Mouse (Mus musculus) midbrain, embryonic 13.5 days (tissue): Measurements from ENCODE around the gene Cdadc1. TPM values are rescaled to one million over a fixed set of nuclear protein-coding genes. Genes with fewer than 3 reads are reported as not detected.

ENCODE experiments used
- ATAC-seq: fragments of 200-750 bp; cut with Nextera tagmentation; 2 replicates; pipeline ENCODE4 v1.8.0; 2017; ENCODE audit warnings: mild to moderate bottlenecking, moderate TSS enrichment, moderate library complexity
- H3K27ac ChIP-seq: fragments of 300-500 bp; sonication (generic); 2 replicates; pipeline ENCODE4 v1.5.1; 2015; ENCODE audit warnings: inconsistent platforms, mild to moderate bottlenecking, moderate library complexity
- H3K27me3 ChIP-seq: fragments of 300-500 bp; sonication (generic); 2 replicates; pipeline ENCODE4 v1.6.1; 2015; ENCODE audit warnings: mild to moderate bottlenecking, inconsistent platforms
- H3K36me3 ChIP-seq: fragments of 300-500 bp; sonication (generic); 2 replicates; pipeline ENCODE4 v1.6.1; 2015; ENCODE audit warnings: mild to moderate bottlenecking, inconsistent platforms
- H3K4me1 ChIP-seq: fragments of 300-500 bp; sonication (generic); replicated peaks from 2 replicates; pipeline ENCODE4 v1.6.1; 2015; ENCODE audit warnings: inconsistent platforms
- H3K4me2 ChIP-seq: fragments of 300-500 bp; sonication (generic); replicated peaks from 2 replicates; pipeline ENCODE4 v1.6.1; 2015; ENCODE audit warnings: moderate library complexity, mild to moderate bottlenecking, inconsistent platforms
- H3K4me3 ChIP-seq: fragments of 300-500 bp; sonication (generic); replicated peaks from 2 replicates; pipeline ENCODE4 v1.5.1; 2015; ENCODE audit warnings: mild to moderate bottlenecking, inconsistent platforms
- H3K9ac ChIP-seq: fragments of 300-500 bp; sonication (generic); replicated peaks from 2 replicates; pipeline ENCODE4 v1.6.1; 2015; ENCODE audit warnings: mild to moderate bottlenecking, inconsistent platforms
- H3K9me3 ChIP-seq: fragments of 300-500 bp; sonication (generic); 2 replicates; pipeline ENCODE4 v1.6.1; 2016; ENCODE audit warnings: mild to moderate bottlenecking, inconsistent platforms
- WGBS: fragments of 180-500 bp; shearing (Covaris S2); methylation state at CpG from one replicate; pipeline ENCODE4 v1.1.7; 2015; 5-methylcytosine and 5-hydroxymethylcytosine counted together
- polyA plus RNA-seq: library from polyadenylated mRNA; unstranded; fragments of >200 nt; fragmentation: Nextera tagmentation; extraction: Ambion mirVana; gene quantifications from 2 replicates; pipeline ENCODE4 v1.2.1, GENCODE M21; 2015

Cdadc1 gene
- polyA plus RNA-seq, 1 experiment from 2014 or later = 36.4 TPM

DNA sequence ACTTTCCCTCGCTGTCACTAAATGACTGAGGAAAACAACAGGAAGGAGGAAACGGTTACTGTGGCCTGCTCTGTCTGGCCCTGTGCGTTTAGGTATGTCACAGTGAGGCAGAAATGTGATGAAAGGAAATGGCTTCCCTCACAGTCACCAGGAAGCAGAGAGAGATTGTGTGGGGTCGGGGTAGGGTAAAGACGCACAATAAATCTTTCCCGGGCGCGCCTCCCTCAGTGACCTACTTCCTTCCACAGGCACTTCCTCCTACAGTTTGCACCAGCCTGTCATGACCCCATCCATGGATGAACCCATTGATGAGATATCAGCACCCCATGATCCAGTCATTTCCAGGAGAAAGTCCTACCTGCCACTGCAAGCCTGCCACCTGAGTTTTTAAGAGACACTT, 42.7 kb downstream of the Cdadc1 start:
- WGBS = 87% methylated on average over 8 of the region's 8 CpGs
- Histone ChIP-seq H3K27ac (no peak overlapping the region), H3K36me3 (no peaks in the 10 kb centered on the region), H3K4me1 (no peaks in the 10 kb centered on the region), H3K27me3 (no peaks in the 10 kb centered on the region), H3K4me3 (no peak overlapping the region), H3K9me3 (no peaks in the 10 kb centered on the region), H3K9ac (no peak overlapping the region), H3K4me2 (no peak overlapping the region)
- ATAC-seq = no peak

DNA sequence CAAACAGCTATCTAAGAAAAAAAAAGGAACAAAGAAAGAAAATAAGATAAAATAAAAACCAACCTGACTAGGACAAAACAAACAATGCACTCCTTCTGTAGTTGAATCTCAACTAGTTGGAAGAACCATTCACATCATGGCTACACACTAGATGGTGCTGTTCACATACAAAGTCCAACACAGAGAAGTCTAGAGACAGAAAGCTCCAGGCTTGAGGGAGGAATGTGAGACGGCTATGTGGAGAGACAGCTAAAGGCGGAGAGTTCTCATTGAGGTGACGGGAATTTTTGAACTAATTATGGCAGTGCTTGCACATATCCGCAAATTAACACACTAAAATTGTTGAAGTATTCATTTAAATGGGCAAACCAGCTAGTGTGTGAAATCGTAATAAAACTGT, 43.7 kb downstream of the Cdadc1 start:
- WGBS = 82% methylated on average over 5 of the region's 5 CpGs
- no peaks in the 10 kb centered on the region for H3K36me3 ChIP-seq
- no peaks in the 10 kb centered on the region for H3K4me1 ChIP-seq
- no peak for ATAC-seq
- H3K4me2 ChIP-seq = no peak overlapping the region
- no peaks in the 10 kb centered on the region for H3K9me3 ChIP-seq
- no peak overlapping the region for H3K9ac ChIP-seq
- no peak overlapping the region for H3K4me3 ChIP-seq
- H3K27ac ChIP-seq = no peak overlapping the region
- H3K27me3 ChIP-seq = no peaks in the 10 kb centered on the region

DNA sequence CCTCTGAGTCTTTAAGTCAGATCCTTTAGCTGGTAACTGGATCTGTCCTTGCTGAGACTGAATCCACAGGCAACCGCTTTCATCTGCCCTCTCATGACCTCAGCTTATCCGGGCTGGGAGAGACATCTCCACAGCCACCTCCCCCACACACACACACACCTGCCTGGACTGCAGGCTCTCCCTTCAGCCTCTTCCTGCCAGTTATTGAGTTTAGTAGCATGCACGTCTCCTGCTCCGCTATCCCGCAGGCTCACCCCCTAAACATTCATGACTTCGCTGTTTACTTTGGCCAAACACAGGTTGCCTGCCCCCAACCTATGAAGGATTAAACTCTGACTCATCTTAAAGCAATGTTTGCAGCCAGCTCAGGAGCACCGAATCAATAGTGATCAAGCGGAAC, 45.8 kb downstream of the Cdadc1 start:
- ATAC-seq = no peak
- Histone ChIP-seq H3K4me2 (no peak overlapping the region), H3K9ac (no peak overlapping the region), H3K4me3 (no peak overlapping the region), H3K4me1 (no peaks in the 10 kb centered on the region; the same call in 1 of the 2 replicates), H3K27me3 (no peaks in the 10 kb centered on the region), H3K27ac (no peak overlapping the region), H3K36me3 (no peaks in the 10 kb centered on the region), H3K9me3 (no peaks in the 10 kb centered on the region)
- 74% methylated on average over 8 of the region's 8 CpGs for WGBS

DNA sequence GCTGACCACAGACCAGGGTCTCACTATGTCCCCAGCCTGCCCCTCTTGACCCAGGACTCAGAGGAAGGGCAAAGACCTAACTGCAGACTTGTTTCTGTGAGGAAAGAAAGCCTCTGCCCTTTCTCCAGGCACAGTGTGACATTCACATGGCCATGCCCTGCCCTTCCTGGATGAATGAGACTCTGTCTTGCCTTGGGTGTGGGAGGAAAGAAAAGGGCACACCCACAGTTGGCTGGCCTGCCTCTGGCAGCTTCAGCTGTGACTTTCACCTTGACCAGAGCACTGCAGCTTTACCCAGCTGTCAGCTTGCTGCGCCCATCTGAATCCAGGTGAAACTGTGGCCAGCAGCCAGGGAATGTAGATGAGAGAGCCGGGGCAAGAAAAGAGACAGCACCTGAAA, 46.9 kb downstream of the Cdadc1 start:
- Histone ChIP-seq H3K4me2 (no peak overlapping the region), H3K27ac (no peak overlapping the region), H3K9ac (no peak overlapping the region), H3K27me3 (no peaks in the 10 kb centered on the region), H3K4me3 (no peak overlapping the region), H3K4me1 (no peaks in the 10 kb centered on the region; the same call in 1 of the 2 replicates), H3K9me3 (no peaks in the 10 kb centered on the region), H3K36me3 (no peaks in the 10 kb centered on the region)
- 98% methylated on average over 2 of the region's 2 CpGs for WGBS
- ATAC-seq = no peak

DNA sequence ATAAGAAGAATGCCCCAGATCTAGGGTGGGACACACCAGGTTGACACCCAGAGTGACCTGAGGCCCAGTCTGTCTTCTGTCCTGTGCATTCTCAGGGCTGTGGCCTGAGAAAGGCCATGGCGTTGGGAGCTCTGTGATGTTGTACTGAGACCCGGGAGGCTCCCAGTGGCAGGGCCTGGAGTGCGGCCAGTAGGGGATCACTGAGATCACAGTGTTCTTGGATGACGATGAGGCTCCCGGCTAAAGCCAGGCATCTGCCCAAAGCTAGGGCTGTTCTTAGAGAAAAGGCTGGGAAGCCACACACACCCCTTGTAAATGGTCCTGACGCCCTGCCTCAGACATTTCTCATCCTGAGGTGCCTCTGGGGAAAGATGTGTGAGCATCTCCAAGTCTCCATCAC, 48.7 kb downstream of the Cdadc1 start:
- Histone ChIP-seq H3K9ac (no peak overlapping the region), H3K27ac (no peak overlapping the region), H3K27me3 (no peaks in the 10 kb centered on the region), H3K4me3 (no peak overlapping the region), H3K36me3 (no peaks in the 10 kb centered on the region), H3K9me3 (no peaks in the 10 kb centered on the region), H3K4me1 (no peaks in the 10 kb centered on the region; the same call in 1 of the 2 replicates), H3K4me2 (no peak overlapping the region)
- 78% methylated on average over 6 of the region's 6 CpGs for WGBS
- ATAC-seq = no peak

DNA sequence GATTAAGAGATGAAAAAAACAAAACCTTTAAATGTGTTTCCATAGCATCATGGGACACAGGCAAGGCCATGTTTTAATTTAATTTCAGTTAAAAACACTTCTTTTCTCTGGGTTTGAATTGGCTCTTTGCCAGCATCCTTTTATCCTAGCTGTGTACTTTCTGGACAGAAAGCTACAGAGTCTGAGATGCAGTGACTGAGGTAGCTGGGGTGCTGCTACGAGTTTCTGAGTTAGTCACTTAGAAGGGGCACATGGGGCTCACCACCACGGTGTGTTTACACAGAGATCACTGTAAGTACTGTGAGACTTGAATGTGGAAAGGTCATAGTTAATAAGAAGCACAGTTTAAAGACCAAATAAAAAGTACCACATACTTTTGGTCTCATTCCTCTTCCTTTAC, 49.2 kb downstream of the Cdadc1 start:
- Histone ChIP-seq H3K4me3 (no peak overlapping the region), H3K4me2 (no peak overlapping the region), H3K27ac (no peak overlapping the region), H3K4me1 (no peaks in the 10 kb centered on the region; the same call in 1 of the 2 replicates), H3K36me3 (no peaks in the 10 kb centered on the region), H3K9me3 (no peaks in the 10 kb centered on the region), H3K27me3 (no peaks in the 10 kb centered on the region), H3K9ac (no peak overlapping the region)
- WGBS = 69% methylated on average over 2 of the region's 2 CpGs
- no peak for ATAC-seq

DNA sequence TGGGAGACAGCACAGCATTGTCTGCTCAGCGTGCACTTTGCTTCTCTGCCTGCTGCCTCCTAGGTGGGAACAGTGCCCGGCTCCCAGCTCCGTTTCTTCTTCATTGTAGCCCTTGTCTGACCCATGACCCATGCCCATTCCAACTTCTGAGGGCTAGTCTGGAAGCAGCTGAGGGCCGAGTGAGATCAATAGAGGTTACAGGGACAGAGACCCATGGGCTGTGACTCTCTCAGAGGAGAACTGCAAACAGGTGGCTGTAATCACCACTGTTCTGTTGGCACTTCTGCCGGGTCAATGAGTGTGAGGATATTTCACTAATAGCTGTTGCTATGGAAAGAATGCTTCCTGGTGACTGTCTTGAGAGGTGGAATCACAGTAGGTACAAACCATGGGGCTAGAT, 50.2 kb downstream of the Cdadc1 start:
- Histone ChIP-seq H3K9ac (no peak overlapping the region), H3K36me3 (no peaks in the 10 kb centered on the region), H3K4me2 (no peak overlapping the region), H3K27ac (no peak overlapping the region), H3K9me3 (no peaks in the 10 kb centered on the region), H3K4me1 (no peaks in the 10 kb centered on the region; the same call in 1 of the 2 replicates), H3K4me3 (no peak overlapping the region), H3K27me3 (no peaks in the 10 kb centered on the region)
- ATAC-seq = no peak
- 61% methylated on average over 5 of the region's 5 CpGs for WGBS

DNA sequence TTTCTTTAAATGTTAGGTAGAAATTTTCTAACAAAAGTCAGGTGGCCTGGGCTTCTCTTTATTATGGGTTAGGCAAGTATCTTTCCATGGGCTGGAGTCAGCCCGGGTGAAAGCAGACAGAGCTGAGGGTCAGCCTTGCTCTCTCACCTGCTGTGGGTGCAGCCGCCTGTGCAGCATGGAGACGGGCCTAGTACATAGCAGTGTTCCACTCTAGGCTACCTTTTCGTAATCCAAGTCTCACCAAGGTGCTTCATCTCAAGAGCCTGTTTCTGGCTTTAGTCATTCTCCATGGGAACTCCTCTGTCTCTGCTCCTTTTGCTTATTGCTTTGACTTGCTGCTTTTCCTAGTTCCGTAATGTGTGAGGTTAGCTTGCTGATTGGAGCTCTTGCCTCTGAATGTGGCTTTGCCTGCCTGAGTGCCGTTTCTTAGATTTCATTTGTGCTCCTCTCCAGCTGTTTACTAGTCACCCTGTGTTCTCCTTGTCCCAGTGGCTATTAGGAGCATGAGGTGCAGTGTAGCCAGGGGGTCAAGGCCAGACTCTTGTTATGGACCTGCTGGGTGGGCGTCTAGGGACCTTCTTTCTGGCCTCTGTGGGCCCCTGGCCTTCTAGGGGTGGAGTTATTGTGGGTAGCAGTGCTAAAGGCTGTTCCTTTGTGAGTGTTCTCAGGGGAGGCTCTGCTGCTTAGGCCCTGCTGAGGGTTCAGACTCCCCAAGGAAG, 51.4 kb downstream of the Cdadc1 start:
- H3K9ac ChIP-seq = no peak overlapping the region
- no peaks in the 10 kb centered on the region; the same call in 1 of the 2 replicates for H3K4me1 ChIP-seq
- H3K9me3 ChIP-seq = no peaks in the 10 kb centered on the region
- no peak for ATAC-seq
- H3K36me3 ChIP-seq = no peaks in the 10 kb centered on the region
- H3K4me2 ChIP-seq = no peak overlapping the region
- no peak overlapping the region for H3K27ac ChIP-seq
- H3K27me3 ChIP-seq = no peaks in the 10 kb centered on the region
- WGBS = 86% methylated on average over 7 of the region's 7 CpGs
- H3K4me3 ChIP-seq = no peak overlapping the region

DNA sequence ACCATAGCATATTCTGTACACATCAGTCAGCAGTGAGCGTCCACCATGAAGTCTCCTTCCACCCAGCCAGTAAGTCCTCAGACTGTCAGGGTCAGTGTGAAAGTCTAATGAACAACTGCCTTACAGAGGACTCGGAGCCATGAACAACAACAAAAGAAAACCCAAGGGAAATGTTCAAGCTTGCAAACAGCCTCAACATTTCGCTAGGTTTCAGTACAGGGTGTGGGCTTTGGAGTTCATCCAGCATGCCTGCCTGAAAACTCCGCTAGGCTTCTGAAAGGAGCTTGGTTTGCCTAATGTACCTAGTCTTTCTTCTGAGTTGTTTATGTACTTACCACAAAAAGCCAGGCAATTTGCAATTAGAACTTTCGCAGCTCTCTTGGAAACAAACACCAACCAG, 53.8 kb downstream of the Cdadc1 start:
- H3K4me3 ChIP-seq = no peak overlapping the region
- H3K36me3 ChIP-seq = no peaks in the 10 kb centered on the region
- H3K27me3 ChIP-seq = no peaks in the 10 kb centered on the region
- H3K4me2 ChIP-seq = no peak overlapping the region
- WGBS = 71% methylated on average over 5 of the region's 5 CpGs
- no peak overlapping the region for H3K27ac ChIP-seq
- H3K4me1 ChIP-seq = no peaks in the 10 kb centered on the region; the same call in 1 of the 2 replicates
- no peak for ATAC-seq
- no peak overlapping the region for H3K9ac ChIP-seq
- H3K9me3 ChIP-seq = no peaks in the 10 kb centered on the region

DNA sequence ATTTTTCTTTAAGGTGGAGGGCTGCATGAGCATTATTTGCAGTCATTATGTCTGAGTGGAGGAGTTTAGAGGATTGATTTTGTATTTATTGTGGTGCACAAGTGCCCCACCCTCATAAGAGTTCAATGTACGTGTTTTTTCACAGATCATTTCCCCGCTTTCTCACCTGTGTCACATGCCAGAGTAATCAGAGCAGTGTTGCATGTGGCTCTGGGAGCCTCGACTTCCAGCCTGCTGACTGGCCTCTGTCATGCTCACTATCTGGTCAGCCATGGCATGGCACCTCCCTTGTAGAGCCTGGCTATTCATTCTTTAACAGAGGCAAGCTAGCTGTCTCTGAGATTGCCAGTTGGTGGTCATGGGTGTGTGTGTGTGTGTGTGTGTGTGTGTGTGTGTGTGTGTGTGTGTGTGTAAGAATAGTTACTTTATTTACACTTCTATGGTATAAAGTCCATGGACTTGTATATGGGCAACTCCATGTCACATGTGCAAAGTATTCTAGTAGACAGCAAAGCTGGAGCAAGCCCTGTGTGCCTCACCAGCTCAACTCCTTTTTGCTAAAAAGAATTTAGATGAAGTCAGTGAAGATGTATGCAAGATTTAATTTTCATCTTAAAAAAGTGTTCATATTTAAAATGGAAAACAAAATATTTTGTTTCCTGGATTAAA, 54.5 kb downstream of the Cdadc1 start:
- WGBS = 78% methylated on average over 3 of the region's 3 CpGs
- no peaks in the 10 kb centered on the region for H3K4me1 ChIP-seq
- no peak overlapping the region for H3K4me2 ChIP-seq
- no peak overlapping the region for H3K27ac ChIP-seq
- H3K4me3 ChIP-seq = no peak overlapping the region
- no peak overlapping the region for H3K9ac ChIP-seq
- no peaks in the 10 kb centered on the region for H3K36me3 ChIP-seq
- no peak for ATAC-seq
- no peaks in the 10 kb centered on the region for H3K27me3 ChIP-seq
- H3K9me3 ChIP-seq = no peaks in the 10 kb centered on the region

DNA sequence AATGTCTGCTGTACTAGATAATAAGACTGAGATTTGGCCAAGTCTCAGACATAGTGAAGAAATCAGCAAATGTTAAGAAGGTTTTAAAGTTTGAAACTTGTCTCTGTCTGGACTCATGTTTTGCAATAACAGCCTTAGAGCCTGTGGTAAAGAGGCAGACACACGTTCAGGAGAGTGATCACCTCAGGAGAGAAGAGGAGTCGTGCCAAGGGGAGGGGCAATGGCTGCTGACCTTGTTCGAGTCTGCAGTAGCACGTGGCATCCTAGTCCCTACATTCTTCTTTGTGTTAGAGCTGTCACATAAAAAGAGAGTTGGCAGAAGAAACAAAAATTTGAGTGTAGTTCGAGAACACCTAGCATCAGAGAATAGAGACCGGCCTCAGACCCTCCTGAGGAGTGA, 57.0 kb downstream of the Cdadc1 start:
- no peaks in the 10 kb centered on the region for H3K4me1 ChIP-seq
- H3K27me3 ChIP-seq = no peaks in the 10 kb centered on the region
- no peak overlapping the region for H3K4me3 ChIP-seq
- H3K27ac ChIP-seq = no peak overlapping the region
- ATAC-seq = no peak
- no peak overlapping the region for H3K9ac ChIP-seq
- no peaks in the 10 kb centered on the region for H3K36me3 ChIP-seq
- H3K9me3 ChIP-seq = no peaks in the 10 kb centered on the region
- WGBS = 88% methylated on average over 6 of the region's 6 CpGs
- no peak overlapping the region for H3K4me2 ChIP-seq

DNA sequence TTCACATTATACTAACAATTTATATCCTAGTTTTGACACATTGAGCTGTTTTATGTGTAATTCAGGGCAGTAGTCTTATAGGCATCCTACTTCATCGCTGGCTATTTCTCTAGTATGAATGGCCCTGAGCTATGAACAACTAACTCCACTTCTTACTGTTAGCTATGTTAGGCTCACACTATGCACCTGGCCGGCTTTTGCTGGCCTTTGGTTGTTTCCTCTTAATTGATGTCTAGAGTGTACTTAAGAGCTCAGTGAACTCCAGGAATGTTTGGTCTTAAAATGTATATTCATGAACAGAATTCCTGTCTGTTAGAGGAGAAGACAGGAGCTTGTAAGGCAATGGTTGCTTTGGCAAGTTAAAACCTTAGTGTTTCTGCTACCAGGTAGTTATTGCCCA, 57.5 kb downstream of the Cdadc1 start:
- no peak overlapping the region for H3K9ac ChIP-seq
- H3K4me1 ChIP-seq = no peaks in the 10 kb centered on the region
- H3K27me3 ChIP-seq = no peaks in the 10 kb centered on the region
- no peak overlapping the region for H3K4me2 ChIP-seq
- no peaks in the 10 kb centered on the region for H3K36me3 ChIP-seq
- H3K27ac ChIP-seq = no peak overlapping the region
- no peak for ATAC-seq
- WGBS = 95% methylated on average over 2 of the region's 2 CpGs
- H3K4me3 ChIP-seq = no peak overlapping the region
- H3K9me3 ChIP-seq = no peaks in the 10 kb centered on the region
